Mouse (Mus musculus) C2C12 (cell line): ENCODE measurements at regions not wholly inside any gene's neighbourhood (a gene's known extent, or its start where the extent isn't known, plus 50 kb on each side); places are given as distances from the start of the nearest gene placed in this dataset.

Experiments
- CTCF ChIP-seq: IDR thresholded peaks from one replicate; pipeline ENCODE4 v1.5.1; 2011; ENCODE audit not compliant: control insufficient read depth, insufficient read depth, insufficient read length
- MAX ChIP-seq: IDR thresholded peaks from one replicate; pipeline ENCODE4 v1.6.1; 2011; ENCODE audit warnings: mild to moderate bottlenecking, control low read depth
- MYOG ChIP-seq: IDR thresholded peaks from one replicate; pipeline ENCODE4 v1.6.1; 2011; ENCODE audit not compliant: control insufficient read depth, insufficient read length; ENCODE audit errors: extremely low read depth

GRCm38 (mm10) chr13:107835756-107836385, 208.4 kb upstream of the Smim15 start:
- TF ChIP-seq CTCF (no peak), MYOG (no peak), MAX (no peak)
